Mouse (Mus musculus): ENCODE data around the gene Nudt5. TPM values are rescaled to one million over a fixed set of nuclear protein-coding genes. Genes with fewer than 3 reads are reported as not detected.
"Not testable (repeated sequence)": the region's sequence is repeated elsewhere in the genome, so short reads cannot be mapped to it uniquely, and the experiment has no call there.

Nudt5 gene
- polyA plus RNA-seq (2014; fragmentation: Nextera tagmentation; extraction: Ambion mirVana): 93.9 and 99.8 TPM in 2 replicates

DNA sequence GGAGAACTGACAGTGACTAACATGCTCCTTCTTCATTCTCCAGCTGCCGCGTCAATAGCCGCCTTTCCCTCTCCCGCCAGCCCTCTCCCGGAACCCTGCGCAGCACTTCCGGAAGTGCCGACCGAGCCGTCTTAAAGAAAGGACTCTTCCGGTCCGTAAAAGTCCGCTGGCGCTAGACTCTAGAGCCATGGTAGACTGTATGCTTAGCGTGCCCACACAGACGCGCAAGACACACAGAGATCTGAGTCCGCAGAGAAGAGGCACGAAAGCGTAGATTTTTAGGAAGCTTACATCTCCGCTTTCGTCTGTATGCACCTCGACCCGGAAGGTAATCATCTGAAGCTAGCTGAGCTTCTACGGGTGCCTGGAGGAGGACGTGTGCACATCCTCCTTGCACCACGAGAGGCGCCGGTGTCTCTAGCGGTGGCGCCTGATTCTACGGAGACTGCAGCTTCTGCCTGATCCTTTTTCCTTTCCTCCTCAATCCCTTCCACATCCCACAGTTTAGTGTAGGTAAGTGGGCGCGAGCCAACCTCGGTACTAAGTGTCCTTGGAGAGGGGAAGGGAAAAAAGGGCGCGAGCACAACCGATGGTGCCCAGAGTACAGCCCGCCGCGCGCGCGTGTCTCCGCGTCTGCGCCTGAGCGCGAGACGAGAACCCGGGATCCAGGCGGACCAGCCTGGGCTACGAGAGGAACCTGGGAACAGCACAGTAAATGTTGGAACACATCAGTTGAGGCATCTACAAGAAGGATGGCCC lies at the start of gene Nudt5, which contains the start of gene Cdc123:
Nudt5 (plus strand) TSS at position 147 of the 759 bp plus-strand sequence.
Cdc123 (minus strand) TSS at position 292 of the 759 bp plus-strand sequence.
- H3K4me3 ChIP-seq (ENCODE audit: low read depth, low read length): peak within 1 kb of the TSS; percentile 73
- peak within 1 kb of the TSS; percentile 57 for H3K4me2 ChIP-seq (ENCODE audit: low read depth, low read length)
- peak within 1 kb of the TSS; percentile 75 for H3K9ac ChIP-seq (replicated peaks; ENCODE audit: low read length)
- peaks cover 11% of the 10 kb centered on the region for H3K36me3 ChIP-seq (replicated peaks; ENCODE audit: control insufficient read depth, insufficient read depth, low read depth, low read length)
- peak; percentile 94 for DNase-seq (ENCODE audit: low spot score)
- peak within 1 kb of the TSS; percentile 78 for H3K27ac ChIP-seq (replicated peaks; ENCODE audit: low read depth, low read length)
- no peaks in the 10 kb centered on the region for H3K4me1 ChIP-seq (ENCODE audit: control insufficient read depth, insufficient read depth, low read length)
- under 1% methylated on average over 53 of the region's 53 CpGs for WGBS
- ATAC-seq (replicated peaks; ENCODE audit: insufficient number of reproducible peaks, low FRiP score, low TSS enrichment, low read depth): peak; percentile 93
- no peaks in the 10 kb centered on the region for H3K9me3 ChIP-seq (replicated peaks; ENCODE audit: control insufficient read depth, low read length)
- no peaks in the 10 kb centered on the region for H3K27me3 ChIP-seq (ENCODE audit: control insufficient read depth, insufficient read depth, low read length)

DNA sequence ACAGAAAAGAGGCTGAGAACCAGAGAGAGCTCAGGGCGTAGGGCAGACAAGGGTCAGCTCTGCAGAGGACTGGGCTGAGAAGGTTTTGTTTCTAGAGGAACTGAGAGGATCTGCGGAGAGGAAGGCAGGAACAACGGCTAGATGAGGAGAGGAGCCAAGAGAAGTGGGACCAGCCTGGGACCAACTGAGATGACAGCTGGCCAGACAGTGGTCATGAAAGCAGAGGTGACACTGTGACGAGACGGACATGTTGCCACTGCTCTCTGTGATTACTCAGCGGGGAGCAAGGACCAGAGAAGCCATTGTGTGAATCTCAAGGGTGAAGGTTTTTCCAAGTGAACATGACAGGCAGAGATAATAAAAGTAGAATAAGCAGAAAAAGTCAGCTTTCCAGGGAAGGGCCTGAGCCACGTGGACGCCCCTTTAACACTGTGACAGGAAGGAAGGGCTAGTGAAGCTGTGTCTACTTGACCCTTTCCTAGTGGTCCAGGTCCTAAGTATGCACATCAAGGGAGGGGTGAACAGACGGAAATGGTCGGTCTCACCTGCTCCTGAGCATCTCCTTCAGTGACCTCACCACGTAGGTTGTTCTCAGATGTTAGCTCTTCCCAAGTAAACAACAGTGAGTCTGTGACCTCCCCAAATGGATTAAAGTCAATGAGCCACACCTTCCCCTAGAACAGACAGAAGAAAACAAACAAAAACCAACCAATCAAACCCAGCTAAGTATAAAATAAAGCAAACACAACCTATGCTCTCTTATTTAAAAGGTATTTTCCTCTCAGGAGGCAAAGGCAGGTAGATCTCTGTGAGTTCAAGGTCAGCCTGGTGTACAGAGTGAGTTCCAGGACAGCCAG lies 46.8 kb upstream of the Nudt5 start:
- no peaks in the 10 kb centered on the region for H3K27me3 ChIP-seq (ENCODE audit: control insufficient read depth, insufficient read depth, low read length)
- peaks cover 17% of the 10 kb centered on the region for H3K36me3 ChIP-seq (replicated peaks; ENCODE audit: control insufficient read depth, insufficient read depth, low read depth, low read length)
- no peaks in the 10 kb centered on the region for H3K9me3 ChIP-seq (replicated peaks; ENCODE audit: control insufficient read depth, low read length)
- DNase-seq (ENCODE audit: low spot score): no peak
- no peak overlapping the region for H3K4me3 ChIP-seq (ENCODE audit: low read depth, low read length)
- H3K4me1 ChIP-seq (ENCODE audit: control insufficient read depth, insufficient read depth, low read length): no peaks in the 10 kb centered on the region
- H3K9ac ChIP-seq (replicated peaks; ENCODE audit: low read length): no peak overlapping the region
- H3K4me2 ChIP-seq (ENCODE audit: low read depth, low read length): no peak overlapping the region
- no peak for ATAC-seq (replicated peaks; ENCODE audit: insufficient number of reproducible peaks, low FRiP score, low TSS enrichment, low read depth)
- WGBS: 89% methylated on average over 11 of the region's 11 CpGs
- H3K27ac ChIP-seq (replicated peaks; ENCODE audit: low read depth, low read length): no peak overlapping the region

DNA sequence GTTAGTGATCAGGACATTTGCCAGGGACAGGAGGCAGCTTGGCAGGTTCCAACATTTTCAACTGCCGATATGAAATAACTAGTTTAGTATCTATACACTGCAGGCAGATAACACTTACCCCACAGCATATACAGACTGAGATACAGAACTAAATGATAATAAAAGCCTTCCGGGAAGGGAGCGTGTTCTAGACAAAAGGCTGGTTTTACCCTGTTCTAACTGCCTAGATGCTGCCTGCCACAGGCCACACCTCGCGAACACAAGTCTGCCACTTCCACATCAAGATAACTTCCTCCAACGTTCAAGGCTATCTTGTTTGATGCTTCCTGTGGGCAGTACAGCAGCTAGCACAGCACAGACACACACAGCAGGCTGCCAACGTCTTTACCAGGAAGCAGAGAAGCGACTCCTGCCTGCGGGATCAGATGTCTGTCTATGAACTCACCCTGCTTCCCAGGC lies 43.6 kb upstream of the Nudt5 start:
- no peak overlapping the region for H3K9ac ChIP-seq (replicated peaks; ENCODE audit: low read length)
- no peak for ATAC-seq (replicated peaks; ENCODE audit: insufficient number of reproducible peaks, low FRiP score, low TSS enrichment, low read depth)
- WGBS: 90% methylated on average over 9 of the region's 9 CpGs
- no peak overlapping the region for H3K27ac ChIP-seq (replicated peaks; ENCODE audit: low read depth, low read length)
- no peak overlapping the region for H3K4me3 ChIP-seq (ENCODE audit: low read depth, low read length)
- H3K27me3 ChIP-seq (ENCODE audit: control insufficient read depth, insufficient read depth, low read length): no peaks in the 10 kb centered on the region
- no peak overlapping the region for H3K4me2 ChIP-seq (ENCODE audit: low read depth, low read length)
- no peaks in the 10 kb centered on the region for H3K9me3 ChIP-seq (replicated peaks; ENCODE audit: control insufficient read depth, low read length)
- no peak for DNase-seq (ENCODE audit: low spot score)
- peaks cover 6% of the 10 kb centered on the region for H3K36me3 ChIP-seq (replicated peaks; ENCODE audit: control insufficient read depth, insufficient read depth, low read depth, low read length)
- no peaks in the 10 kb centered on the region for H3K4me1 ChIP-seq (ENCODE audit: control insufficient read depth, insufficient read depth, low read length)

DNA sequence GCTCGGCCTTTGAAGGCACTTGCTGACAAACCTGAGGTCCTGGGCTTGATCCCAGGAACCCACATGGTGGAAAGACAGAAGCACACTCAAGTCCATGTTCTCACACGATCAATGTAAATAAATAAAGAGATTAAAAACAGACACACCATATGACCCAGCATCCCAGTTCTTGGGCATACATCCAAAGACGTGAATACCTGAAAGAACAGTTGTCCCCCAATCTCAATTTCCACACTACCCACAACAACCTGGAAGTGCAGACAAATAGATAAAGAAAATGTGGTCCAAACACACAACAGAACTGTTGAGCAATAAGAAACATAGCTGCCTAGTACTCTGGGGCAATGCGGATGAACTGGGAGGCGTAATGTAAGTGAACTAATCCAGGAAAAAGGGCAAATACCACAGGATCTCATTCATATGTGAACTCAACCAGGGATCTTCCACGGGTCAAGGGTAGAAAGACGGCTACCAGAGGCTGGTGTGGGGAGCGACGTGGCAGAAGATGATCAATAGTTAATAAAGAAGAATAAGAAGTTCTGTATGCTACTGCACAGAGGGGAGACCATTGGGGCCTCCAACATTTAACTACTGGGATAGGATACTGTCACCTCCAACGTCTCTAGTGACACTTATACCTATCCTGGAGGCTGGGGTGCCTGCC lies 42.8 kb upstream of the Nudt5 start:
- H3K4me1 ChIP-seq (ENCODE audit: control insufficient read depth, insufficient read depth, low read length): no peaks in the 10 kb centered on the region
- H3K9ac ChIP-seq (replicated peaks; ENCODE audit: low read length): no peak overlapping the region
- no peak overlapping the region for H3K4me2 ChIP-seq (ENCODE audit: low read depth, low read length)
- ATAC-seq (replicated peaks; ENCODE audit: insufficient number of reproducible peaks, low FRiP score, low TSS enrichment, low read depth) (no peak), DNase-seq (ENCODE audit: low spot score) (no peak)
- 88% methylated on average over 10 of the region's 10 CpGs for WGBS
- H3K9me3 ChIP-seq (replicated peaks; ENCODE audit: control insufficient read depth, low read length): no peaks in the 10 kb centered on the region
- H3K27me3 ChIP-seq (ENCODE audit: control insufficient read depth, insufficient read depth, low read length): no peaks in the 10 kb centered on the region
- H3K27ac ChIP-seq (replicated peaks; ENCODE audit: low read depth, low read length): no peak overlapping the region
- no peak overlapping the region for H3K4me3 ChIP-seq (ENCODE audit: low read depth, low read length)
- H3K36me3 ChIP-seq (replicated peaks; ENCODE audit: control insufficient read depth, insufficient read depth, low read depth, low read length): peaks cover 6% of the 10 kb centered on the region

DNA sequence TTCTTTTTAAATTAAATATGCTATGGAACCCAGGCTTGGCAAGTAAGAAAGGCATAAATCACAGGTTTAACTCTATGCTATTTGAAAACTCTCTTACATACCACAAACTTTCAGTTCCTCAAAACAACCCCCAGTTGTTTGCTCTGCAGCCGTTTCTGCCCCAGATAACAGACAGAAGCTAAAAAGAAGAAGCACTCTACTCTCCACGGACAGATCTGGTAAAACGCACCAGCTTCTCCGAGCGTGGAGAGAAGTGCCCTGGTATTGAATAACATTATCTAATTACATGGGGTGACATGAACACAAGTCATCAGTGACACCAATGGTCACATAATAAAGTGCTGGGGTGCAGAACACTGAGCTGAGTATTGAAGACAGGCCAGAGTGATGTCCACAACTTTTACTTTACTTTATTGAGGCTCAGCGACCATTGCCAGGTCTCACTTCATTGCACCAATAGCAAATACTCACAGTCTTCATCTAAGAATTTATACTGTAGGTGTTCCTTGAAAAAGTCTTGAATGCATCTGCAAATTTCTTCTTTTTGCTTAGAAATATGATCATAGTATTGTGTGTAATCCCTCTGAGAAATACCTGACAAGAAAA lies 40.3 kb upstream of the Nudt5 start:
- no peak overlapping the region for H3K9ac ChIP-seq (replicated peaks; ENCODE audit: low read length)
- H3K36me3 ChIP-seq (replicated peaks; ENCODE audit: control insufficient read depth, insufficient read depth, low read depth, low read length): peaks cover 3% of the 10 kb centered on the region
- H3K4me2 ChIP-seq (ENCODE audit: low read depth, low read length): no peak overlapping the region
- ATAC-seq (replicated peaks; ENCODE audit: insufficient number of reproducible peaks, low FRiP score, low TSS enrichment, low read depth) (no peak), DNase-seq (ENCODE audit: low spot score) (no peak)
- 90% methylated on average over 6 of the region's 6 CpGs for WGBS
- no peaks in the 10 kb centered on the region for H3K9me3 ChIP-seq (replicated peaks; ENCODE audit: control insufficient read depth, low read length)
- H3K4me1 ChIP-seq (ENCODE audit: control insufficient read depth, insufficient read depth, low read length): no peaks in the 10 kb centered on the region
- no peak overlapping the region for H3K27ac ChIP-seq (replicated peaks; ENCODE audit: low read depth, low read length)
- H3K4me3 ChIP-seq (ENCODE audit: low read depth, low read length): no peak overlapping the region
- no peaks in the 10 kb centered on the region for H3K27me3 ChIP-seq (ENCODE audit: control insufficient read depth, insufficient read depth, low read length)

DNA sequence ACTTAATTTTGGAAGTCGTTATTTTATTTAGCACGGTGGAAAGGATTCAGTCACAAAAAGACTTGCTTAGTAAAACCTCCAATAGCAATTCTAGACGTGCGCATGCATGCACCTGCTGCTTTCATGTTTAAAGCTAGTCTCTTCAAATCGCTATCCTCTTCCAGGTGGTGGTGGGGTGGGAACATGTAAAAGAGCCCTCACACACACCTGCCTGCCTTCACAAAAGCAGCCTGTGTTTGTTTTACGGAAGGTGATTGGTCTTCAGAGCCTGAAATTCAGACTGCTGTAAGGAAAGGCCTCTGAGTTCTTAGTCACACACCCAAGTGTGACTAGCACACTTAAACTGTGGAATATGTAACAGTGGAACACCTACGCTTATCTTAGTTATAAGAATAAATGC lies 39.6 kb upstream of the Nudt5 start:
- DNase-seq (ENCODE audit: low spot score) (no peak), ATAC-seq (replicated peaks; ENCODE audit: insufficient number of reproducible peaks, low FRiP score, low TSS enrichment, low read depth) (no peak)
- H3K9ac ChIP-seq (replicated peaks; ENCODE audit: low read length): no peak overlapping the region
- H3K27me3 ChIP-seq (ENCODE audit: control insufficient read depth, insufficient read depth, low read length): no peaks in the 10 kb centered on the region
- no peaks in the 10 kb centered on the region for H3K4me1 ChIP-seq (ENCODE audit: control insufficient read depth, insufficient read depth, low read length)
- no peaks in the 10 kb centered on the region for H3K9me3 ChIP-seq (replicated peaks; ENCODE audit: control insufficient read depth, low read length)
- WGBS: 91% methylated on average over 7 of the region's 7 CpGs
- H3K4me3 ChIP-seq (ENCODE audit: low read depth, low read length): no peak overlapping the region
- peaks cover 3% of the 10 kb centered on the region for H3K36me3 ChIP-seq (replicated peaks; ENCODE audit: control insufficient read depth, insufficient read depth, low read depth, low read length)
- H3K4me2 ChIP-seq (ENCODE audit: low read depth, low read length): no peak overlapping the region
- no peak overlapping the region for H3K27ac ChIP-seq (replicated peaks; ENCODE audit: low read depth, low read length)

DNA sequence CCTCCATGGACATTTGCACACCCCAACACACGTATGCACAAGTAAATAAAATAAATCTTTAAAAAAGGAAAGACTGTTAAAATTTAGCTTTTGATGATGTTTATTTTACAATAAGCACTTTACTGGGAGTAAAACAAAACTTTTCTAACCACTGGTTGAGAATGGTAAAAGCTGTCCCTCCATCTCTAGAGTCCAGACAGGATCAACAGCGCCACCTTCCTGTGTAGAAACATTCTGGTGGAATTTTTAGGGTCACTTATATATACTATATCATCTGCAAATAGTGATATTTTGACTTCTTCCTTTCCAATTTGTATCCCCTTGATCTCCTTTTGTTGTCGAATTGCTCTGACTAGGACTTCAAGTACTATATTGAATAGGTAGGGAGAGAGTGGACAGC lies 38.6 kb upstream of the Nudt5 start:
- not testable (repeated sequence) for H3K36me3 ChIP-seq (replicated peaks; ENCODE audit: control insufficient read depth, insufficient read depth, low read depth, low read length); H3K27ac ChIP-seq (replicated peaks; ENCODE audit: low read depth, low read length); H3K9ac ChIP-seq (replicated peaks; ENCODE audit: low read length); H3K9me3 ChIP-seq (replicated peaks; ENCODE audit: control insufficient read depth, low read length); H3K4me2 ChIP-seq (ENCODE audit: low read depth, low read length); H3K4me3 ChIP-seq (ENCODE audit: low read depth, low read length); H3K4me1 ChIP-seq (ENCODE audit: control insufficient read depth, insufficient read depth, low read length); H3K27me3 ChIP-seq (ENCODE audit: control insufficient read depth, insufficient read depth, low read length); ATAC-seq (replicated peaks; ENCODE audit: insufficient number of reproducible peaks, low FRiP score, low TSS enrichment, low read depth)
- 83% methylated on average over 3 of the region's 3 CpGs for WGBS
- peak; percentile 57 for DNase-seq (ENCODE audit: low spot score)

All from embryonic facial prominence, embryonic 11.5 days (tissue).